Mouse (Mus musculus): ENCODE results near the gene Sema5b.
"Not testable (repeated sequence)": the region's sequence is repeated elsewhere in the genome, so short reads cannot be mapped to it uniquely, and the experiment has no call there.

The Sema5b gene

GRCm38 (mm10) chr16:35547966-35548365 is 7.0 kb downstream of the Sema5b start:
- in situ Hi-C loops (cut with MseI, MboI): no loop called here

- in situ Hi-C loops (cut with MseI, MboI): no loop called here
Observed at GRCm38 (mm10) chr16:35549354-35549753, 8.4 kb downstream of the Sema5b start.

- in situ Hi-C loops (cut with MseI, MboI): no loop called here
Observed at GRCm38 (mm10) chr16:35555596-35556482, 14.9 kb downstream of the Sema5b start.

- in situ Hi-C loops (cut with MseI, MboI): no loop called here
Observed at GRCm38 (mm10) chr16:35557038-35557437, 16.1 kb downstream of the Sema5b start.

GRCm38 (mm10) chr16:35561541-35561940 is 20.6 kb downstream of the Sema5b start:
- in situ Hi-C loops (cut with MseI, MboI): no loop called here

GRCm38 (mm10) chr16:35564246-35564905 is 23.4 kb downstream of the Sema5b start:
- in situ Hi-C loops (cut with MseI, MboI): no loop called here

GRCm38 (mm10) chr16:35565601-35566000 is 24.7 kb downstream of the Sema5b start:
- in situ Hi-C loops (cut with MseI, MboI): not testable (repeated sequence)

- in situ Hi-C loops (cut with MseI, MboI): no loop called here
Observed at GRCm38 (mm10) chr16:35568225-35568880, 27.4 kb downstream of the Sema5b start.

- in situ Hi-C loops (cut with MseI, MboI): no loop called here
Observed at GRCm38 (mm10) chr16:35569347-35569746, 28.4 kb downstream of the Sema5b start.

GRCm38 (mm10) chr16:35569758-35570157 is 28.8 kb downstream of the Sema5b start:
- in situ Hi-C loops (cut with MseI, MboI): no loop called here

GRCm38 (mm10) chr16:35570627-35571026 is 29.7 kb downstream of the Sema5b start:
- in situ Hi-C loops (cut with MseI, MboI): no loop called here

- in situ Hi-C loops (cut with MseI, MboI): no loop called here
Observed at GRCm38 (mm10) chr16:35573586-35573985, 32.6 kb downstream of the Sema5b start.

- in situ Hi-C loops (cut with MseI, MboI): no loop called here
Observed at GRCm38 (mm10) chr16:35577181-35577941, 36.4 kb downstream of the Sema5b start.

- in situ Hi-C loops (cut with MseI, MboI): no loop called here
Observed at GRCm38 (mm10) chr16:35581299-35581698, 40.4 kb downstream of the Sema5b start.

GRCm38 (mm10) chr16:35583551-35584080 is 42.7 kb downstream of the Sema5b start:
- in situ Hi-C loops (cut with MseI, MboI): no loop called here

- in situ Hi-C loops (cut with MseI, MboI): no loop called here
Observed at GRCm38 (mm10) chr16:35585126-35585694, 44.3 kb downstream of the Sema5b start.

GRCm38 (mm10) chr16:35587046-35587779 is 46.3 kb downstream of the Sema5b start:
- in situ Hi-C loops (cut with MseI, MboI): no loop called here

- in situ Hi-C loops (cut with MseI, MboI): no loop called here
Observed at GRCm38 (mm10) chr16:35587866-35588465, 47.0 kb downstream of the Sema5b start.

- in situ Hi-C loops (cut with MseI, MboI): no loop called here
Observed at GRCm38 (mm10) chr16:35588731-35589151, 47.8 kb downstream of the Sema5b start.

- in situ Hi-C loops (cut with MseI, MboI): no loop called here
Observed at GRCm38 (mm10) chr16:35591756-35592155, 50.8 kb downstream of the Sema5b start.
